Mouse (Mus musculus) midbrain, embryonic 15.5 days (tissue): ENCODE measurements around the gene Usp32. TPM values are rescaled to one million over a fixed set of nuclear protein-coding genes. Genes with fewer than 3 reads are reported as not detected.

Source experiments
- ATAC-seq: fragments of 200-750 bp; cut with Nextera tagmentation; replicated peaks from 2 replicates; pipeline ENCODE4 v1.8.0; 2017; ENCODE audit warnings: moderate TSS enrichment
- H3K27ac ChIP-seq: fragments of 300-500 bp; sonication (generic); 2 replicates; pipeline ENCODE4 v1.5.1; 2015; ENCODE audit warnings: mild to moderate bottlenecking, inconsistent platforms
- H3K27me3 ChIP-seq: fragments of 300-500 bp; sonication (generic); replicated peaks from 2 replicates; pipeline ENCODE4 v1.6.1; 2015; ENCODE audit warnings: inconsistent platforms
- H3K36me3 ChIP-seq: fragments of 300-500 bp; sonication (generic); replicated peaks from 2 replicates; pipeline ENCODE4 v1.6.1; 2015; ENCODE audit warnings: inconsistent platforms
- H3K4me1 ChIP-seq: fragments of 300-500 bp; sonication (generic); 2 replicates; pipeline ENCODE4 v1.6.1; 2015; ENCODE audit warnings: inconsistent platforms
- H3K4me2 ChIP-seq: fragments of 300-500 bp; sonication (generic); 2 replicates; pipeline ENCODE4 v1.6.1; 2015; ENCODE audit warnings: inconsistent platforms, mild to moderate bottlenecking, moderate library complexity
- H3K4me3 ChIP-seq: fragments of 300-500 bp; sonication (generic); 2 replicates; pipeline ENCODE4 v1.5.1; 2015; ENCODE audit warnings: mild to moderate bottlenecking, inconsistent platforms
- H3K9ac ChIP-seq: fragments of 300-500 bp; sonication (generic); 2 replicates; pipeline ENCODE4 v1.6.1; 2015; ENCODE audit warnings: mild to moderate bottlenecking, inconsistent platforms
- H3K9me3 ChIP-seq: fragments of 300-500 bp; sonication (generic); 2 replicates; pipeline ENCODE4 v1.6.1; 2016; ENCODE audit warnings: inconsistent platforms
- WGBS: fragments of 180-500 bp; shearing (Covaris S2); methylation state at CpG from one replicate; pipeline ENCODE4 v1.1.7; 2015; ENCODE audit warnings: mixed read lengths; 5-methylcytosine and 5-hydroxymethylcytosine counted together
- polyA plus RNA-seq: library from polyadenylated mRNA; unstranded; fragments of >200 nt; fragmentation: Nextera tagmentation; extraction: Ambion mirVana; gene quantifications from 2 replicates; pipeline ENCODE4 v1.2.1, GENCODE M21; 2015

Gene Usp32
- polyA plus RNA-seq, 1 experiment from 2014 or later = 12.7 TPM

DNA sequence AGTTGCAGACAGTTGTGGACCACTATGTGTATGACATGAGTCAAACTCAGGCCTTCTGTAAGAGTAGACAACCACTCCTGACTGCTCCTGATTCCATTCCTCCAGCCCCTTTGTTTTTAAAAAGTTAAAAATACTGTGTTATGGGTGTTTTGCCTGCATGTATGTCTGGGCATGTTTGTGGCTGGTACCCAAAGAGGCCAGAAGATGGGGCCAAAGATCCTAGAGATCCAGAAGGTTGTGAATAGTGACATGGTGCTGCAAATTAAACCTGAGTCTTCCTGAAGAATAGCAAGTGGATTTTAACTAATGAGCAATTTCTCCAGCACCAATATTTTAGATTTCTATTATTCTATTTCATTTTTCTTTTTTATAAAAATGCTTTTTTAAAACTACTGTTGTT is 126.8 kb downstream of the Usp32 start:
- no peak for ATAC-seq
- no peak overlapping the region for H3K27ac ChIP-seq
- H3K36me3 ChIP-seq = peaks cover 16% of the 10 kb centered on the region; the same call in 1 of the 2 replicates
- H3K4me2 ChIP-seq = no peak overlapping the region
- H3K9me3 ChIP-seq = no peaks in the 10 kb centered on the region
- H3K27me3 ChIP-seq = no peaks in the 10 kb centered on the region
- H3K9ac ChIP-seq = no peak overlapping the region
- no peak overlapping the region for H3K4me3 ChIP-seq
- no peaks in the 10 kb centered on the region for H3K4me1 ChIP-seq

- no peak overlapping the region for H3K9ac ChIP-seq
- WGBS = 96% methylated on average over 3 of the region's 3 CpGs
- no peak overlapping the region for H3K27ac ChIP-seq
- no peaks in the 10 kb centered on the region for H3K9me3 ChIP-seq
- no peak overlapping the region for H3K4me3 ChIP-seq
- no peak overlapping the region for H3K4me2 ChIP-seq
- H3K36me3 ChIP-seq = peaks cover 17% of the 10 kb centered on the region; the same call in 1 of the 2 replicates
- no peaks in the 10 kb centered on the region for H3K27me3 ChIP-seq
- H3K4me1 ChIP-seq = no peaks in the 10 kb centered on the region
- ATAC-seq = no peak
These were observed 136.4 kb downstream of the Usp32 start for GRCm38 (mm10) chr11:85003566-85003965.

DNA sequence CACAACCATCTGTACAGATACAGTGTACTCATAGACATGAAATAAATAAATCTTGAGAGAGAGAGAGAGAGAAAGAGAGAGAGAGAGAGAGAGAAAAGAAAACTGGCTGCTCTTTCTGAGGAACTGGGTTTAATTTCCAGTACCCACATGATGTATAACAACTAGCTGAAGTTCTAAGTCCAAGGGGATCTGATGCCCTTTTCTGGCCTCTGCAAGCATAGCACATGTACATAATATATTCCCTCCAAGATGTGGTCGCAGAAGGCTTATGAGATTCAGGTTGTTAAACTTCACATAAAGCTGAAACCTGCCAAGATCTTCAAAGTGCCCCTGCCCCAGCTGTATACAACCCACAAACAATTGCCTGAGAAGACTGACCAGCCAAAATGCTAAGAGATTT is 144.7 kb downstream of the Usp32 start:
- ATAC-seq = no peak
- Histone ChIP-seq H3K4me3 (no peak overlapping the region), H3K27me3 (no peaks in the 10 kb centered on the region), H3K4me1 (no peaks in the 10 kb centered on the region), H3K27ac (no peak overlapping the region), H3K9me3 (no peaks in the 10 kb centered on the region), H3K36me3 (peaks cover 41% of the 10 kb centered on the region), H3K9ac (no peak overlapping the region), H3K4me2 (no peak overlapping the region)
- 95% methylated on average over 1 of the region's 1 CpGs for WGBS

DNA sequence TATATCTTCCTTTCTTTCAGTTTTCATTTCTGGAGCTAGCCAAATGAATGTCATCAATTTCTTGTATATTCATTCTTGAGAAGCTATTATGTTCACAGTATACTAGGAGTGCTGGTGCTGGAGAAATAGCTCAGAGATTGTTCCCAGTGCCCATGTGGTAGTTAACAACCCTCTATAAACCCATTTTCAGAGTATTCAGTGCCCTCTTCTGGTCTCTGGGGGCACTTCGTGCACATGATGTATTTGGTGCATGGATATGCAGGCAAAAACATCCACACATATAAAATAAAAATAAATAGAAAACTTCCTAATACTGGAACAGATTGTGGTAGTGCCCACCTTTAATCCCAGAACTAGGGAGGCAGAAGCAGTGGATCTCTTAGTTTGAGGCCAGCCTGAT is 147.0 kb downstream of the Usp32 start:
- ATAC-seq = no peak
- Histone ChIP-seq H3K4me2 (no peak overlapping the region), H3K4me1 (no peaks in the 10 kb centered on the region), H3K4me3 (no peak overlapping the region), H3K36me3 (peaks cover 43% of the 10 kb centered on the region), H3K9ac (no peak overlapping the region), H3K9me3 (no peaks in the 10 kb centered on the region), H3K27me3 (no peaks in the 10 kb centered on the region), H3K27ac (no peak overlapping the region)
- 100% methylated on average over 1 of the region's 1 CpGs for WGBS

- no peak overlapping the region for H3K4me2 ChIP-seq
- no peaks in the 10 kb centered on the region for H3K9me3 ChIP-seq
- H3K9ac ChIP-seq = no peak overlapping the region
- peaks cover 38% of the 10 kb centered on the region for H3K36me3 ChIP-seq
- no peak overlapping the region for H3K4me3 ChIP-seq
- no peak for ATAC-seq
- no peak overlapping the region for H3K27ac ChIP-seq
- H3K4me1 ChIP-seq = no peaks in the 10 kb centered on the region
- H3K27me3 ChIP-seq = no peaks in the 10 kb centered on the region
- WGBS = 92% methylated on average over 3 of the region's 3 CpGs
These were observed 151.5 kb downstream of the Usp32 start for GRCm38 (mm10) chr11:84988341-84988919.

GRCm38 (mm10) chr11:84985421-84985820 is 154.5 kb downstream of the Usp32 start:
- H3K36me3 ChIP-seq = peaks cover 21% of the 10 kb centered on the region
- 95% methylated on average over 6 of the region's 6 CpGs for whole genome bisulfite sequencing
- ATAC-seq = no peak

DNA sequence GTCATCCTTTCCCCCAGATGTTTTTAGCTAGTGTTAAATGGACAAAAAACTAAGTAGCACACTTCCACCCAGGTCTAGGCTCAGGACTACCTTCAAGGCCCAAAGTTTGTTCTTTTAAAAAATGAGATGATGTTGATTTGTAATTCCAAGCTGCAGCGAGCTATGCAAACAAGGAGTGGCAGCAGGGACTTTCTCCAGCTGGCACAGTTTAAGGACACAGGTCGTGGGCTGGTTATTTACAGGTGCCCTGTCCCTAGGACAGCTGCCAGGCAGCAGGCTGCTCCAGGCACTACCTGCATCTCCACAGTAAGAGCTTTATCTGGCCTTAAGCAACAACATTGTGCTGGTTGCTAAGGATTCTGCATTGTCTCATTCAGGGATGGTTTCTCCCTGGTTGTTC is 159.3 kb downstream of the Usp32 start:
- H3K9me3 ChIP-seq = no peaks in the 10 kb centered on the region
- no peak overlapping the region for H3K4me2 ChIP-seq
- ATAC-seq = no peak
- no peak overlapping the region for H3K9ac ChIP-seq
- no peaks in the 10 kb centered on the region for H3K27me3 ChIP-seq
- H3K27ac ChIP-seq = no peak overlapping the region
- no peak overlapping the region for H3K4me3 ChIP-seq
- 0 out of 2 replicates have a peak, but pooled peaks cover 5% of the 10 kb centered on the region for H3K36me3 ChIP-seq
- no peaks in the 10 kb centered on the region for H3K4me1 ChIP-seq
- 83% methylated on average over 2 of the region's 2 CpGs for WGBS

More at GRCm38 (mm10) chr11:84985421-84985820, 154.5 kb downstream of the Usp32 start:
- no peak overlapping the region for H3K27ac ChIP-seq
- no peaks in the 10 kb centered on the region for H3K9me3 ChIP-seq
- no peak overlapping the region for H3K9ac ChIP-seq
- H3K4me2 ChIP-seq = no peak overlapping the region
- no peak overlapping the region for H3K4me3 ChIP-seq
- H3K4me1 ChIP-seq = no peaks in the 10 kb centered on the region
- no peaks in the 10 kb centered on the region for H3K27me3 ChIP-seq

DNA sequence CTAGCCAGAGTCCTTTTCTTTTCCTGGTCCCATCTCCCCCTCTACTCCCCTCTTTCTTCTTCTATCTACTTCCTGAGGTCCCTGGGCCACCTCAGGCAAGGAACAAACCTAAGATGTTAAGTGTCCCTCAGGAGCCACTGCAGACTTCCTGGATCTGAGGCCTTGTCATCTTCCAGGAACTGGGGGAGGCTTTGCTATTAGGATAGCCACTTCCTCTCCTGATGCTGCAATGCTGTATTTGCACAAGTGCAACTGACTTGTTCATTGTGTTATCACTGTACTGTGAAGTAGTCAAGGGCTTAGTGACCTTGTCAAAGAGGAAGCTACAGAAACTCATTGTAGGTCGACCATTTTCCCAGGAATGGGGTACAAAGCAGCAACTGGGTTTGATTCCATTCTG is 160.6 kb downstream of the Usp32 start:
- Histone ChIP-seq H3K27ac (no peak overlapping the region), H3K9ac (no peak overlapping the region)
- WGBS = 38% methylated on average over 1 of the region's 1 CpGs

DNA sequence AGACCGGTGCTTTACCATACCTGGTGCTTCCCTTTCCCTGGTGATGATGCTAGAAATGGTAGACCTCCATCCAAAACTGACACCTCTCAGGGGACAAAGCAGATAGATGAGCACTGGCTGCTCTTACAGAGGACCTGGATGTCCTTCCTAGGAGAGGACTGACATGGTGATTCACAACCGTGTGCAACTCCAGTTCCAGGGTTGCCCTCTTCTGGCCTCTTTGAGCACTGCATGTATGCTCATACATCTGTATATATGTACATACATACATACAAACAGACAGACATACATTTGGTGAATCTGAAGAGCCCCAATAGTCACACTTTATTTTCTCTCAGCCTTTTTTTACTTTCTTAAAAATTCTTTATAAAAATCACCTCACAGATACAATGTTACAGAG is 161.8 kb downstream of the Usp32 start:
- H3K27me3 ChIP-seq = no peaks in the 10 kb centered on the region
- 40% methylated on average over 2 of the region's 2 CpGs for WGBS
- ATAC-seq = no peak
- no peak overlapping the region for H3K9ac ChIP-seq
- no peaks in the 10 kb centered on the region for H3K9me3 ChIP-seq
- H3K36me3 ChIP-seq = no peaks in the 10 kb centered on the region
- H3K27ac ChIP-seq = no peak overlapping the region
- H3K4me3 ChIP-seq = no peak overlapping the region
- H3K4me1 ChIP-seq = no peaks in the 10 kb centered on the region
- H3K4me2 ChIP-seq = no peak overlapping the region

More for the DNA sequence above, 160.6 kb downstream of the Usp32 start:
- H3K27me3 ChIP-seq = no peaks in the 10 kb centered on the region
- H3K36me3 ChIP-seq = no peaks in the 10 kb centered on the region
- no peak overlapping the region for H3K4me3 ChIP-seq
- no peak overlapping the region for H3K4me2 ChIP-seq
- ATAC-seq = no peak
- H3K4me1 ChIP-seq = no peaks in the 10 kb centered on the region
- H3K9me3 ChIP-seq = no peaks in the 10 kb centered on the region

DNA sequence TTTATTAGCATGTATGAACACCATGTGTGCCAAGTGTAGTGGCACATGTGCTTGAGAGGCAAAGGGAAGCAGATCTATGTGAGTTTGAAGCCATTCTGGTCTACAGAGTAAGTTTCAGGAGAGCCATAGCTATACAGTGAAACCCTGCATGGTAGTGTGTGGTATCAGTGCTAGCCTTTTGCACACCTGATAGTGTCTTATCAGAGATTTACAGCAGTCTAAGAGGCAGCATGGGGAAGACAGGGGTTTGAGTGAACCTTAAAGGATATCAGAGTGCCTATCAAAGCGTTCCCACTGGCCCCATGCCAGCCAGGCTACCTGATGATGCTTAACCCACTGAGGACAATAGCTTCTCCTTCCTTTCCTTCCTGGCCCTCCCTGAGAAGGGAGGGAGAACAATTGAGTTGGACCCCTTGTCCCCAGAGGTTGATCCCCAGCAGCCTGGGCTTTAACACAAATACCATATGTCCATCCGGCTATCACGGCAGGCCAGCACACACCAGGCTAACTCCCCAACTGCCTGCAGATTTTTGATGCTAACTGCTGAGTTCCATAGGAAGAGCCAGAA is 162.5 kb downstream of the Usp32 start:
- no peaks in the 10 kb centered on the region for H3K27me3 ChIP-seq
- H3K9me3 ChIP-seq = no peaks in the 10 kb centered on the region
- H3K9ac ChIP-seq = no peak overlapping the region
- H3K36me3 ChIP-seq = no peaks in the 10 kb centered on the region
- ATAC-seq = no peak
- no peak overlapping the region for H3K27ac ChIP-seq
- WGBS = 83% methylated on average over 3 of the region's 3 CpGs
- H3K4me3 ChIP-seq = no peak overlapping the region
- no peaks in the 10 kb centered on the region for H3K4me1 ChIP-seq
- no peak overlapping the region for H3K4me2 ChIP-seq

DNA sequence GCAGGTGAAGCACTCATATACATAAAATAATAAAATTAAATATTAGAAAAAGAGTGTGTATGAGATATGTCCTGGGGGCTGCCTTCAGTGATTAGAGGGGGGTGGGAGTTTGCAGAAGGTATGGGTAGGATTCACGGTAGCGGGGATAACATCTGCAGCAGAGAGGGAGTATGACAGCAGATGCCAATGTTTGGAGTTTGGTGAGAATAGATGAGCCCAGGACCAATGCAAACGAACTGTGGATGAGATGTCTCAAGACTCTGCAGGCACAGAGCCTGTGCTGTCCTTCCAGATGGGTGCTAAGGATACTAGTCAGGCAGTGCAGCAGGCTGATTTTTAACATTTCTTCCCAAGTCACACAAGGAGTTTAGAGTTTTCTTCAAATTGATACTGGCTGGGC is 163.3 kb downstream of the Usp32 start:
- H3K36me3 ChIP-seq = no peaks in the 10 kb centered on the region
- no peak for ATAC-seq
- no peaks in the 10 kb centered on the region for H3K4me1 ChIP-seq
- no peak overlapping the region for H3K4me3 ChIP-seq
- H3K9me3 ChIP-seq = no peaks in the 10 kb centered on the region
- 83% methylated on average over 3 of the region's 3 CpGs for WGBS
- no peak overlapping the region for H3K4me2 ChIP-seq
- no peaks in the 10 kb centered on the region for H3K27me3 ChIP-seq
- H3K9ac ChIP-seq = no peak overlapping the region
- no peak overlapping the region for H3K27ac ChIP-seq

DNA sequence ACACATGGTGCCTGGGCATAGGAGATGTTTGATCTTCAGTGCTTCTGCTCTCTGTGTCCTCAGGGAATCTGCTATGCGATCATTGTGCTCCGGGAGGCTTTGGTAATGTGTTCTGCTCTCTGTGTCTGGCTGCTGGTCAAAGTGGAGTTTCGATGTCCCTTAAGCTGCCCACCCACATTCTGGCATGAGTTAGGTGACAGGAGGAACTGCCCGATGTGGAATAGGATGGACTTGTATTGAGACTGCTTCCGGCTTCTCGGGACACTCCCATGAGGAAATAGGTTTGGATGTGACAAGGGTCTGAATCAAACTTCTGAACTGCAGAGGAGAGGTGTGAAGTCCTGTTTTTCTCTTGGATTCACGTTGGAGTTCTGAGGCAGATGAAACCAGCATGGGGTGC is 165.4 kb downstream of the Usp32 start:
- H3K27ac ChIP-seq = no peak overlapping the region
- no peak overlapping the region for H3K4me3 ChIP-seq
- no peak overlapping the region for H3K9ac ChIP-seq
- no peak for ATAC-seq
- H3K4me2 ChIP-seq = no peak overlapping the region
- 70% methylated on average over 7 of the region's 7 CpGs for WGBS
- no peaks in the 10 kb centered on the region for H3K27me3 ChIP-seq
- H3K9me3 ChIP-seq = no peaks in the 10 kb centered on the region
- no peaks in the 10 kb centered on the region for H3K36me3 ChIP-seq
- no peaks in the 10 kb centered on the region for H3K4me1 ChIP-seq

GRCm38 (mm10) chr11:84973661-84974060 is 166.3 kb downstream of the Usp32 start:
- Histone ChIP-seq H3K4me3 (no peak overlapping the region), H3K9me3 (no peaks in the 10 kb centered on the region), H3K4me2 (no peak overlapping the region), H3K36me3 (no peaks in the 10 kb centered on the region), H3K27me3 (no peaks in the 10 kb centered on the region), H3K9ac (no peak overlapping the region), H3K27ac (no peak overlapping the region), H3K4me1 (no peaks in the 10 kb centered on the region)
- WGBS = 68% methylated on average over 5 of the region's 5 CpGs
- no peak for ATAC-seq
